ENCODE assay signal across 22 mouse cellular contexts in genomic region chr12:82940461-82940860, GRCm38 (mm10).
"Had no signal": no experiment of that assay in that cellular context is flagged by ENCODE, and none has a peak within 500 bp of the region (broad histone marks: within the 10 kb centered on the region; RNA-seq: fewer than 3 reads in every experiment).

No protein-coding gene starts in this region.

- H3K9ac ChIP-seq: limb, embryonic 12.5 days; liver, embryonic 14.5 days; liver, postnatal 0 days; midbrain, embryonic 12.5 days; midbrain, embryonic 15.5 days; neural tube, embryonic 12.5 days; neural tube, embryonic 15.5 days had no signal

- H3K36me3 ChIP-seq: limb, embryonic 12.5 days; midbrain, embryonic 12.5 days; midbrain, embryonic 15.5 days; neural tube, embryonic 12.5 days; neural tube, embryonic 15.5 days had no signal

- H3K27ac ChIP-seq: kidney, postnatal 0 days; layer of hippocampus, adult 2 months; limb, embryonic 12.5 days; liver, embryonic 14.5 days; macrophage; midbrain, embryonic 12.5 days; midbrain, embryonic 15.5 days; neural tube, embryonic 12.5 days; neural tube, embryonic 15.5 days; stomach, postnatal 0 days had no signal

- DNase-seq: kidney, adult 2 months; kidney, postnatal 25 days; layer of hippocampus, adult 9-11 months; liver, postnatal 0 days; right cerebral cortex, adult 18-20 months; right cerebral cortex, postnatal 14 days; right cerebral cortex, postnatal 4 days; thymus, adult 2 months; thymus, postnatal 14 days; thymus, postnatal 4 days had no signal

- H3K4me2 ChIP-seq: limb, embryonic 12.5 days; liver, embryonic 11.5 days; midbrain, embryonic 12.5 days; midbrain, embryonic 15.5 days; neural tube, embryonic 12.5 days; neural tube, embryonic 15.5 days had no signal

- H3K9me3 ChIP-seq: limb, embryonic 12.5 days; midbrain, embryonic 12.5 days; midbrain, embryonic 15.5 days; neural tube, embryonic 12.5 days; neural tube, embryonic 15.5 days had no signal

- H3K27me3 ChIP-seq: limb, embryonic 12.5 days; midbrain, embryonic 12.5 days; midbrain, embryonic 15.5 days; neural tube, embryonic 12.5 days; neural tube, embryonic 15.5 days had no signal

- ATAC-seq: intestine, postnatal 0 days; liver, postnatal 0 days; midbrain, embryonic 15.5 days had no signal

- H3K4me3 ChIP-seq: layer of hippocampus, adult 2 months; limb, embryonic 12.5 days; midbrain, embryonic 12.5 days; midbrain, embryonic 15.5 days; neural tube, embryonic 12.5 days; neural tube, embryonic 15.5 days had no signal

- H3K4me1 ChIP-seq: midbrain, embryonic 12.5 days; midbrain, embryonic 15.5 days; neural tube, embryonic 12.5 days; neural tube, embryonic 15.5 days had no signal
